Mouse (Mus musculus) right cerebral cortex, postnatal 25 days (tissue): Measurements from ENCODE around the gene Swap70.

ENCODE experiments used
- DNase-seq: peaks from one replicate; pipeline ENCODE4 v3.0.0; 2022

The Swap70 gene

DNA sequence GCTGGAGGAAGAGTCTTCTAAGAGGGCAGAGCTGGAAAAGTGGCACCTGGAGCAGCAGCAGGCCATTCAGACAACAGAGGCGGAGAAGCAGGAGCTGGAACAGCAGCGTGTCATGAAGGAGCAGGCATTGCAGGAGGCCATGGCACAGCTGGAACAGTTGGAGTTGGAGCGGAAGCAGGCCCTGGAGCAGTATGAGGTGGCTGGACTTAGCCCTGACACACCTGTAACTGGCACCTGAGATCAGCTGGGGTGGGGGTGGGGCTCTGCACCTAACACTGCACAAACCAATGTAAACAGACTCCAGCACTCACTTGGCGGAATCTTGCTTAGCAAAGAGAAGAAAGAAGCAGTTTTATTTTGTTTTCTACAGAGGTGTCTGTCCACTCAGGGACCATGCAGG lies 57.7 kb downstream of the Swap70 start:
- no peak for DNase-seq

DNA sequence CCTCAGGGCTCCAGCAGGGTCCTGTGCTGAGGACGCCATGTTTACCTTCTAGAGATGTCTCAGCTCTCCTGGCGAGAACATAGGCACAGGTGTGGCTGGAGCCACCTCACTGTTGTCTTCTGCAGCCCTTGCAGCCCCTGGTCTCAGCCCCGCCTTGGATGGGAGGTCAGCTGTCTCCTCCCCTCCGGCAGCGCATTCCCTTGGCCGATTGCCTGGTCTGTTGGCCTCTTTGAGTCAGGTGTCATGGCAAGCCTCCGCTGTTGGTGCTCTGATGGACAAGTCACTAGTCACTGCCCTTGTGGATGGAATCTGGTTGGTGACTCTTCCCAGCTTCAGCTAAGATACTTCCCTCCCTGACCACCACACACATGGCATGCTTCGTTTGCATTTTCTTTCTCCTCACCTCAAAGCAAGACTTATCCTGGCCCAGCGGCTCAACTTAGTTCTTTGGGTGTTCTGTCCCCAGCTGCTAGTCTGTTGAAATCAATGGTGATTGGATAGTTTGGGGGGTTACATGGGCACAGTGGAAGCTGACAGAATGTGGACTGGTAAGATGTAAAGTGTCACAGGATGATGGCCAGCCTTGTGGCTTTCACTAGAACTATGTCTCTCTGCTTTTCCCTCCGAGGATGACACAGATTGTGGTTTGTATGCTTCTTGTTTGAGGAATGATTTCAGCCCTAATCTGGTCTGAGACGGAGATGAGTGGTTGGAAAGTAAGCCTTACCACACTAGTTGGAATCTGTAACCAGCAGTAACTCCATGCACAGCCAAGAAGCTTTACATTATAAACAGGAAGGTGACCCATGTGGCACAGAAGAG lies 60.1 kb downstream of the Swap70 start:
- DNase-seq: no peak

GRCm38 (mm10) chr7:110282797-110283196 lies 61.3 kb downstream of the Swap70 start:
- no peak for DNase-seq

- DNase-seq: no peak
Observed at GRCm38 (mm10) chr7:110283484-110284275, 62.2 kb downstream of the Swap70 start.

DNA sequence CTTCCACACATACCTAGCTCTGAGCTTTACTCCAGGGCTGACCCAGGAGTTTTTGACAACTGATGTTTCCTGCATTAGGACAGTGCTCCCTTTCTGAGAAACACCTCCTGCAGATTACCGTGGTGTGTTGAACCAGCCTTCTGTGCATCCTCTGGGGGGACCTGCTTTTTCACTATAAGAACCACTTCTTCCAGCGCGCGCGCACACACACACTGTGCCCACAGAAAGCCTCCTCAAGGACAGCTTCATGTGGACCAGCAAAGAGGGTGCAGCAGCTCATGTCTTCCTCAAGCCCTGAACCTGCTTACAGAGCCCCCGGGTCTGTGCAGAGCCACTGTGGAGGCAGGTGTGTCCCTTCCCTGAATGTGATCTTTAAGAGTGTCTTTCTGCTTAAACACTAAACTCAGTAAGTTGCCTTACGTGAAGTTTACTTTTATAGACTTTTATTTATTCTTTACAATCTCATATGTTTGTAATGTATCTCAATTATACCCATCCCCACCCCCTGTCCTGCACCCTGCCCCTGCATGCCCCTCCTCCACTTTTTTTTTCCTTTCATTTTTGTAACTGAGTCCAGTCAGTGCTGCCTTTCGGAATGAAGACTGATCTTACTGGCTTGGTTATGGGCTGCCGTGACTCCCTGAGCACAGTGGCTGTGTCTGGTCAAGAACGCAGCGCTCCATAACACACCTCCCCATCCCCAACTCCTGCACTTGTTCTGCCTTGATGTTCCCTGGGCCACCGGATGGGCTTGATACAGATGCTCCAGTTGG lies 63.8 kb downstream of the Swap70 start:
- no peak for DNase-seq

DNA sequence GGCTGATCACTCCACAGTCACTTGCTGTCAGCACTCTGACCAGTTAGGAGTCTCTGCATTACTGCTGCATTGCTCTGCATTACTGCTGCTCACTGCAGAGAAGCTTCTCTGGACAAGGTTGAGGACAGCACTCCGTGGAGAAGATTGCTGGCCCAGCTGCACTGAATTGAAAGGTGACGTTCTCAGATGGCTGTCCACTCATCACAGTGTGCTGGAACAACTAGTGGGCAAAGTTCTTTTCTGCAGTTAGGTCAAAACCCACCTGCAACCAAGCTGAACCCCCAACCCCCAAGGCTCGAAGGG lies 64.3 kb downstream of the Swap70 start:
- no peak for DNase-seq

DNA sequence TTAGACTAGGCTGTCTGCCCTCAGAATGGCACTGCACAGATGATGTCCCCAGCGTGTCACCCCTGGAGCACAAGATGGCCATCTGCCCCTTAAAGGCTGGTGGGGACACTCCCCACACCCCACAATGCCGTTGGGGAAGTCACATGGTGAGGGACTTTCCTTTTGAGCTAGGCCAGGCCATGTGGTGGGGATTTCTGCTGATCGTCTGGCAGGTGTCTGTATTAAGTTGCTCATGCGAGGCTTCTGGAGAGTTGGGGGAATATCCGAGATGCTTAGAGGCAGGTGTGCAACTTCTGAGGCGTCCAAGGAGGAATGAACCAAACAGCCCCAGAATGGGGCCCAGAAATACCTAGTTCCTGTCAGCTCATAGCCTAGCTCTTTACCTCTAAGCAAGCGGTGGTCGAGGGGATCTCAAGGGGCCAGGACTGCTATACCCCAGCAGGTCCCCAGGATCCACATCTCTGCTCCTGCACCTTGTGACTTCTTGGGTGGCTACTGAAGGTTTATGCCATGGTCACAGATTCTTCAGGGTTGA lies 64.8 kb downstream of the Swap70 start:
- DNase-seq: no peak

- peak; percentile 74 for DNase-seq
Observed at GRCm38 (mm10) chr7:110286838-110287475, 65.4 kb downstream of the Swap70 start.

GRCm38 (mm10) chr7:110287476-110288071 lies 66.1 kb downstream of the Swap70 start:
- DNase-seq: no peak

- no peak for DNase-seq
Observed at GRCm38 (mm10) chr7:110288191-110288604, 66.7 kb downstream of the Swap70 start.

GRCm38 (mm10) chr7:110288731-110289191 lies 67.2 kb downstream of the Swap70 start:
- no peak for DNase-seq

GRCm38 (mm10) chr7:110289647-110290046 lies 68.1 kb downstream of the Swap70 start:
- DNase-seq: no peak

GRCm38 (mm10) chr7:110296889-110297603 lies 75.5 kb downstream of the Swap70 start:
- DNase-seq: no peak

- no peak for DNase-seq
Observed at GRCm38 (mm10) chr7:110297611-110298010, 76.1 kb downstream of the Swap70 start.

DNA sequence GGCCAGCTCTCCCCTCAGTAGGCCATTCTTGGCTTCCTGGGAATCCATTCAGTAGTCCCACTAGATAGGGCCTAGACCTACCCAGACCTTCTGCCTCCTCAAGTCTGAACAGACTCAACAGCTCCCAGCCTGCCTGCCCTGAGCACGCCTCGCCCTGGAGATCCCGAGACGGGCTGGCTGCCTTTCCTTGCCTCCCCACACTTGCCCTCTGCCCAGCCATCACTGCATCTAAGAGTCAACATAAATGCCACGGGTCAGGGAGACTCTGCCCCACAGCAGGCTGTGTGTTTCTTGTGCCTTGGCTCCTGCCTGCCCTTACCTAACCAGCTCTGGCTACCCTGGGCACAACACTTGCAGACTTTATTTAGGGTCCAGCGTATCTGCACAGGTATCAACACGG lies 76.6 kb downstream of the Swap70 start:
- no peak for DNase-seq

- DNase-seq: no peak
Observed at GRCm38 (mm10) chr7:110298739-110299410, 77.4 kb downstream of the Swap70 start.

- no peak for DNase-seq
Observed at GRCm38 (mm10) chr7:110302886-110303285, 81.4 kb downstream of the Swap70 start.

DNA sequence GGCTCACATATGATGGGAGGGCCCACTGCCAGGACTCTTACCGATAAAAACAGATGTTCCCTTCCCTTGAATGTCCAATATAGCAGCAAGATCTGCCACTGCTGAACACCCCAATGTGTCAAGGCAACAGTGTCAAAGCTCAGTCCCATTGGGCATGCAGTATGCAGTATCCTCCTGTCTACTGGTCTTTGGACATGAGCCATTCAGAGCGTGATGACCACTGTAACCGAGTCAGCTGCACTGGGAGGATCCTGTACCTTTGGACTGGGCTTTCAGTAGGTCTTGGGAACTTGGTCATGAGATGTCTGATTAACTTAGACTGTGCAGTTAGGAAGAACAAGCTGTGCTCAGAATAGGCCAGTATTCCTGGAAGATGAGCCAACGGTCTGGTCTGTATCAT lies 84.0 kb downstream of the Swap70 start:
- DNase-seq: no peak

GRCm38 (mm10) chr7:110306281-110306680 lies 84.8 kb downstream of the Swap70 start:
- DNase-seq: no peak

- DNase-seq: no peak
Observed at GRCm38 (mm10) chr7:110307741-110308140, 86.2 kb downstream of the Swap70 start.

DNA sequence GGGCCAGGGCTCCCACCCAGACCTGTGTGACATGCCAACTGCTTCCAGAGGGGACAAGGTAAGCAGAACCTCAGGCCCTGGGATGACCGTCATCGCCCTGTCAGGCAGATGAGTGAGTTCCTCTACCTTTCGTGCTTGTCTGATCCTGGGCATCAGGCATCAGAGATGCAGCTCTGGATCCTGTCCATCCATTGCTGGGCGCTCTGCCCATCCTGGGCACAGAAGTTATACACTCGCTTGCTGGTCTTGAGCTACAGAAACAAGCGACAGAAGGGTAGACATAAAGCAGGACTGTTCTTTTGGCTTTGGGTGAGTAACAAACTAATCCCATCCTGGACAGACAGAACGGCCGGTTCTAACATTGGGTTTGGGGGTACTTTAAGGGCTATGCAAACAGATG lies 87.7 kb downstream of the Swap70 start:
- no peak for DNase-seq
